Mouse (Mus musculus) MEL (cell line): Measurements from ENCODE around the gene Slc39a1. TPM values are rescaled to one million over a fixed set of nuclear protein-coding genes. Genes with fewer than 3 reads are reported as not detected.

Source experiments
- DNase-seq: peaks from one replicate; pipeline ENCODE4 v3.0.0; 2011; ENCODE audit warnings: low read depth, low spot score
- H3K27ac ChIP-seq: 2 replicates; pipeline ENCODE4 v1.5.1; 2012; ENCODE audit warnings: low read depth, mild to moderate bottlenecking, control low read depth, low read length, moderate library complexity; ENCODE audit not compliant: control insufficient read depth
- H3K27me3 ChIP-seq, 2 experiments: fragments of 150-350 bp in 1 of 2; sonication (generic) in 1 of 2; 2 replicates each; pipeline ENCODE4 v1.6.1; 2012; ENCODE audit warnings: low read length in 2 of 2, mild to moderate bottlenecking in 2 of 2, improper control_type of control experiment in 1 of 2, moderate library complexity in 1 of 2; ENCODE audit not compliant: insufficient read depth in 2 of 2, control insufficient read depth in 1 of 2
- H3K36me3 ChIP-seq, 2 experiments: 2 replicates each; pipeline ENCODE4 v1.6.1; 2012 to 2014; ENCODE audit warnings: low read length in 2 of 2, improper control_type of control experiment in 1 of 2, inconsistent platforms in 1 of 2, mild to moderate bottlenecking in 1 of 2; ENCODE audit not compliant: insufficient read depth in 2 of 2, control insufficient read depth in 1 of 2
- H3K4me1 ChIP-seq, 2 experiments: fragments of 150-350 bp in 1 of 2; sonication (generic) in 1 of 2; 2 replicates each; pipeline ENCODE4 v1.6.1; 2012; ENCODE audit warnings: low read length in 2 of 2, improper control_type of control experiment in 1 of 2, mild to moderate bottlenecking in 1 of 2; ENCODE audit not compliant: insufficient read depth in 2 of 2, control insufficient read depth in 1 of 2
- H3K4me3 ChIP-seq, 2 experiments: fragments of 150-350 bp in 1 of 2; sonication (generic) in 1 of 2; 2 replicates each; pipeline ENCODE4 v1.5.1; 2012; ENCODE audit warnings: low read depth in 2 of 2, low read length in 2 of 2, mild to moderate bottlenecking in 2 of 2, moderate library complexity in 2 of 2, control low read depth in 1 of 2, improper control_type of control experiment in 1 of 2; ENCODE audit not compliant: control insufficient read depth in 1 of 2, insufficient read depth in 1 of 2
- H3K79me2 ChIP-seq: 2 replicates; pipeline ENCODE4 v1.6.1; 2012; ENCODE audit warnings: mild to moderate bottlenecking, low read length, moderate library complexity; ENCODE audit not compliant: control insufficient read depth, poor library complexity, insufficient read depth
- H3K9ac ChIP-seq: 2 replicates; pipeline ENCODE4 v1.6.1; 2012; ENCODE audit warnings: low read depth, mild to moderate bottlenecking, control low read depth, low read length, moderate library complexity; ENCODE audit not compliant: control insufficient read depth, poor library complexity, severe bottlenecking
- H3K9me3 ChIP-seq: fragments of 150-350 bp; sonication (generic); replicated peaks from 2 replicates; pipeline ENCODE4 v1.6.1; 2012; ENCODE audit warnings: mild to moderate bottlenecking, low read length, improper control_type of control experiment, moderate library complexity; ENCODE audit not compliant: insufficient read depth
- CHD2 ChIP-seq: IDR thresholded peaks from 2 replicates; pipeline ENCODE4 v1.6.1; 2011; ENCODE audit warnings: low read length, improper control_type of control experiment
- CTCF ChIP-seq, 3 experiments: IDR thresholded peaks in 2 of 3; conservative IDR thresholded peaks in 1 of 3; 2 replicates each; pipeline ENCODE4 v1.5.1; 2011 to 2012; ENCODE audit warnings: low read length in 3 of 3, low read depth in 2 of 3, mild to moderate bottlenecking in 2 of 3, improper control_type of control experiment in 1 of 3, inconsistent platforms in 1 of 3, mixed read lengths in 1 of 3, moderate library complexity in 1 of 3; ENCODE audit not compliant: control insufficient read depth in 1 of 3, insufficient read depth in 1 of 3, poor library complexity in 1 of 3, severe bottlenecking in 1 of 3
- E2F4 ChIP-seq: IDR thresholded peaks from 2 replicates; pipeline ENCODE4 v1.6.1; 2011; ENCODE audit warnings: low read depth, low read length, improper control_type of control experiment, borderline replicate concordance
- EP300 ChIP-seq, 2 experiments: IDR thresholded peaks; 2 replicates each; pipeline ENCODE4 v1.6.1; 2011; ENCODE audit warnings: improper control_type of control experiment in 2 of 2, low read length in 2 of 2, low read depth in 1 of 2, mild to moderate bottlenecking in 1 of 2
- ETS1 ChIP-seq: IDR thresholded peaks from 2 replicates; pipeline ENCODE4 v1.6.1; 2012; ENCODE audit warnings: low read depth, mild to moderate bottlenecking, inconsistent platforms, low read length, improper control_type of control experiment, moderate library complexity
- GATA1 ChIP-seq: IDR thresholded peaks from 2 replicates; pipeline ENCODE4 v1.6.1; 2011; ENCODE audit warnings: low read depth, low read length, improper control_type of control experiment
- KAT2A ChIP-seq: conservative IDR thresholded peaks from 2 replicates; pipeline ENCODE4 v1.6.1; 2012; ENCODE audit warnings: low read depth, low read length, improper control_type of control experiment, inconsistent platforms
- MAFK ChIP-seq: IDR thresholded peaks from 2 replicates; pipeline ENCODE4 v1.6.1; 2011; ENCODE audit warnings: low read depth, mild to moderate bottlenecking, low read length, improper control_type of control experiment, borderline replicate concordance
- MAX ChIP-seq: IDR thresholded peaks from 2 replicates; pipeline ENCODE4 v1.6.1; 2011; ENCODE audit warnings: low read length, improper control_type of control experiment
- MAZ ChIP-seq: IDR thresholded peaks from 2 replicates; pipeline ENCODE4 v1.6.1; 2012; ENCODE audit warnings: low read depth, mild to moderate bottlenecking, inconsistent platforms, low read length, improper control_type of control experiment
- MXI1 ChIP-seq: IDR thresholded peaks from 2 replicates; pipeline ENCODE4 v1.6.1; 2011; ENCODE audit warnings: mild to moderate bottlenecking, low read depth, low read length, improper control_type of control experiment
- MYB ChIP-seq: IDR thresholded peaks from 2 replicates; pipeline ENCODE4 v1.6.1; 2011; ENCODE audit warnings: mild to moderate bottlenecking, low read depth, low read length, improper control_type of control experiment
- MYC ChIP-seq: IDR thresholded peaks from 2 replicates; pipeline ENCODE4 v1.6.1; 2011; ENCODE audit warnings: low read depth, mild to moderate bottlenecking, low read length, improper control_type of control experiment, moderate library complexity
- NRF1 ChIP-seq: IDR thresholded peaks from 2 replicates; pipeline ENCODE4 v1.6.1; 2014; ENCODE audit warnings: low read depth, mild to moderate bottlenecking, inconsistent platforms, low read length, improper control_type of control experiment, moderate library complexity; ENCODE audit not compliant: poor library complexity, insufficient read depth, severe bottlenecking
- POLR2A ChIP-seq, 2 experiments: IDR thresholded peaks; 2 replicates each; pipeline ENCODE4 v1.6.1; 2011 to 2012; ENCODE audit warnings: low read length in 2 of 2, mild to moderate bottlenecking in 2 of 2, control low read depth in 1 of 2, improper control_type of control experiment in 1 of 2, low read depth in 1 of 2, moderate library complexity in 1 of 2; ENCODE audit not compliant: control insufficient read depth in 1 of 2, insufficient read depth in 1 of 2, poor library complexity in 1 of 2
- POLR2AphosphoS2 ChIP-seq: IDR thresholded peaks from 2 replicates; pipeline ENCODE4 v1.6.1; 2011; ENCODE audit warnings: low read length, improper control_type of control experiment
- RAD21 ChIP-seq: IDR thresholded peaks from 2 replicates; pipeline ENCODE4 v1.6.1; 2011; ENCODE audit warnings: mild to moderate bottlenecking, low read depth, low read length, improper control_type of control experiment
- RCOR1 ChIP-seq: IDR thresholded peaks from 2 replicates; pipeline ENCODE4 v1.6.1; 2012; ENCODE audit warnings: low read depth, mild to moderate bottlenecking, inconsistent platforms, low read length, improper control_type of control experiment
- SMC3 ChIP-seq: IDR thresholded peaks from 2 replicates; pipeline ENCODE4 v1.6.1; 2011; ENCODE audit warnings: low read depth, low read length, improper control_type of control experiment
- TAL1 ChIP-seq: IDR thresholded peaks from 2 replicates; pipeline ENCODE4 v1.6.1; 2012; ENCODE audit warnings: mild to moderate bottlenecking, inconsistent platforms, low read length, moderate library complexity, mixed read lengths
- TBP ChIP-seq: IDR thresholded peaks from 2 replicates; pipeline ENCODE4 v1.8.0; 2011; ENCODE audit warnings: low read depth, low read length, improper control_type of control experiment
- UBTF ChIP-seq: IDR thresholded peaks from 2 replicates; pipeline ENCODE4 v1.6.1; 2012; ENCODE audit warnings: low read depth, mild to moderate bottlenecking, inconsistent platforms, low read length, improper control_type of control experiment, moderate library complexity, borderline replicate concordance; ENCODE audit not compliant: insufficient read depth
- USF1 ChIP-seq: IDR thresholded peaks from 2 replicates; pipeline ENCODE4 v1.6.1; 2014; ENCODE audit warnings: low read depth, mild to moderate bottlenecking, inconsistent platforms, low read length, improper control_type of control experiment, moderate library complexity
- USF2 ChIP-seq, 2 experiments: IDR thresholded peaks; 2 replicates each; pipeline ENCODE4 v1.6.1; 2011 to 2012; ENCODE audit warnings: improper control_type of control experiment in 2 of 2, low read length in 2 of 2, borderline replicate concordance in 1 of 2, inconsistent platforms in 1 of 2, low read depth in 1 of 2, mild to moderate bottlenecking in 1 of 2; ENCODE audit not compliant: insufficient read depth in 1 of 2
- ZC3H11A ChIP-seq: IDR thresholded peaks from 2 replicates; pipeline ENCODE4 v1.6.1; 2012; ENCODE audit warnings: low read depth, mild to moderate bottlenecking, inconsistent platforms, low read length, improper control_type of control experiment
- ZKSCAN1 ChIP-seq: IDR thresholded peaks from 2 replicates; pipeline ENCODE4 v1.6.1; 2012; ENCODE audit warnings: low read depth, mild to moderate bottlenecking, inconsistent platforms, low read length, improper control_type of control experiment, moderate library complexity
- ZMIZ1 ChIP-seq: IDR thresholded peaks from 2 replicates; pipeline ENCODE4 v1.6.1; 2012; ENCODE audit warnings: low read depth, mild to moderate bottlenecking, inconsistent platforms, low read length, improper control_type of control experiment, moderate library complexity
- ZNF384 ChIP-seq: IDR thresholded peaks from 2 replicates; pipeline ENCODE4 v1.6.1; 2012; ENCODE audit warnings: low read depth, mild to moderate bottlenecking, inconsistent platforms, low read length, improper control_type of control experiment
- polyA plus RNA-seq, 2 experiments: library from polyadenylated mRNA; stranded (reverse) in 1 of 2; unstranded in 1 of 2; fragments of >175 nt in 1 of 2; fragments of >200 nt in 1 of 2; gene quantifications; 2 replicates each; pipeline versions ENCODE4 v1.2.1 to v1.2.4; 2012; ENCODE audit warnings: low replicate concordance in 2 of 2, low read depth in 1 of 2; ENCODE audit not compliant: insufficient read length in 2 of 2, insufficient read depth in 1 of 2, missing spikeins in 1 of 2
- total RNA-seq: library from RNA; depleted of rRNA; stranded (reverse); fragments of 300-350 nt; gene quantifications from 2 replicates; pipeline ENCODE4 v1.2.3, GENCODE M21; 2012

Gene Slc39a1
- total and polyA plus RNA-seq, 3 experiments, result 58.5 to 80.5 (median 61.7) TPM

GRCm38 (mm10) chr3:90265034-90265931, 17.3 kb downstream of the Slc39a1 start, which contains the start of gene Dennd4b (continued):
- TF ChIP-seq ZMIZ1 (peak; percentile 97), POLR2A (IDR thresholded peaks at IDR 0.05; ENCODE audit: control insufficient read depth in 1 of 2, insufficient read depth in 1 of 2, low read depth in 1 of 2, low read length in 2 of 2, poor library complexity in 1 of 2) (peak; percentile 84; a peak in 3 of 4 replicates), USF1 (peak; percentile 67; the same call in 1 of the 2 replicates), SMC3 (peak; percentile 61), UBTF (0 out of 2 replicates have a peak, but pooled peaks have one; percentile 27), MXI1 (peak; percentile 71), EP300 (IDR thresholded peaks at IDR 0.05; ENCODE audit: low read depth in 1 of 2, low read length in 2 of 2) (peak in 1 of 2 experiments; percentile 35; a peak in 1 of 4 replicates), RAD21 (peak; percentile 10), CHD2 (no peak), ZNF384 (no peak), MAFK (no peak), E2F4 (peak; percentile 74; the same call in 1 of the 2 replicates), MYC (peak; percentile 73; the same call in 1 of the 2 replicates), MAZ (peak; percentile 93), ZKSCAN1 (no peak), RCOR1 (peak; percentile 13; the same call in 1 of the 2 replicates), ETS1 (peak; percentile 93)

GRCm38 (mm10) chr3:90265932-90266741, 18.2 kb downstream of the Slc39a1 start:
- H3K4me3 ChIP-seq, result peak overlapping the region; percentile 73 to 76
- peak overlapping the region; percentile 87 for H3K27ac ChIP-seq
- H3K36me3 ChIP-seq, result peaks cover 2 to 26% of the 10 kb centered on the region in 2 experiments; a peak in 3 of 4 replicates
- DNase-seq, result peak; percentile 96
- peaks cover 22% of the 10 kb centered on the region for H3K79me2 ChIP-seq
- peaks cover 4 to 29% of the 10 kb centered on the region in 2 experiments for H3K4me1 ChIP-seq
- no peaks in the 10 kb centered on the region for H3K27me3 ChIP-seq
- H3K9ac ChIP-seq, result peak overlapping the region; percentile 88
- H3K9me3 ChIP-seq, result no peaks in the 10 kb centered on the region
- TF ChIP-seq KAT2A (0 out of 2 replicates have a peak, but pooled peaks have one; percentile 2), MXI1 (peak; percentile 56), POLR2AphosphoS2 (peak; percentile 64), ETS1 (peak; percentile 42; the same call in 1 of the 2 replicates), MYB (no peak), POLR2A (IDR thresholded peaks at IDR 0.05; ENCODE audit: control insufficient read depth in 1 of 2, insufficient read depth in 1 of 2, low read depth in 1 of 2, low read length in 2 of 2, poor library complexity in 1 of 2) (peak; percentile 55 to 84), TAL1 (no peak), USF1 (peak; percentile 19; the same call in 1 of the 2 replicates), RCOR1 (no peak; the same call in 1 of the 2 replicates), TBP (peak; percentile 94), ZNF384 (no peak), MAFK (peak; percentile 21; the same call in 1 of the 2 replicates), MAX (peak; percentile 44; the same call in 1 of the 2 replicates), EP300 (IDR thresholded peaks at IDR 0.05; ENCODE audit: low read depth in 1 of 2, low read length in 2 of 2) (no peak; a peak in 1 of 4 replicates), GATA1 (0 out of 2 replicates have a peak, but pooled peaks have one; percentile 2), ZC3H11A (0 out of 2 replicates have a peak, but pooled peaks have one; percentile 8), NRF1 (no peak), CTCF (IDR thresholded peaks at IDR 0.05 in 2 of 3, conservative IDR thresholded peaks at IDR 0.05 in 1 of 3; ENCODE audit: control insufficient read depth in 1 of 3, insufficient read depth in 1 of 3, low read depth in 2 of 3, low read length in 3 of 3, poor library complexity in 1 of 3, severe bottlenecking in 1 of 3) (no peak), USF2 (IDR thresholded peaks at IDR 0.05; ENCODE audit: borderline replicate concordance in 1 of 2, insufficient read depth in 1 of 2, low read depth in 1 of 2, low read length in 2 of 2) (no peak)
